Mouse (Mus musculus) Muller cell, postnatal 12 days (primary cell): ENCODE measurements around the gene Rab12.
"Not testable (repeated sequence)": the region's sequence is repeated elsewhere in the genome, so short reads cannot be mapped to it uniquely, and the experiment has no call there.

ENCODE experiments used
- DNase-seq: peaks from one replicate; pipeline ENCODE4 v3.0.0-alpha.2; 2015; ENCODE audit errors: inconsistent ontology term

The Rab12 gene

GRCm38 (mm10) chr17:66519554-66520553, at the start of gene Rab12:
Gene Rab12, minus strand, starts transcription at chr17:66519729.
- peak; percentile 89 for DNase-seq

- DNase-seq: peak; percentile 32
Measured at GRCm38 (mm10) chr17:66564213-66564612, 44.7 kb upstream of the Rab12 start.

- DNase-seq: no peak
Measured at GRCm38 (mm10) chr17:66563551-66563950, 44.0 kb upstream of the Rab12 start.

GRCm38 (mm10) chr17:66561380-66561779, 41.9 kb upstream of the Rab12 start:
- no peak for DNase-seq

- DNase-seq: no peak
Measured at GRCm38 (mm10) chr17:66558404-66559317, 39.1 kb upstream of the Rab12 start.

GRCm38 (mm10) chr17:66552690-66553089, 33.2 kb upstream of the Rab12 start:
- no peak for DNase-seq

- no peak for DNase-seq
Measured at GRCm38 (mm10) chr17:66550486-66550885, 31.0 kb upstream of the Rab12 start.

GRCm38 (mm10) chr17:66532285-66532684, 12.8 kb upstream of the Rab12 start:
- DNase-seq: no peak

GRCm38 (mm10) chr17:66523396-66523795, 3.9 kb upstream of the Rab12 start:
- peak; percentile 83 for DNase-seq

GRCm38 (mm10) chr17:66522631-66523030, 3.1 kb upstream of the Rab12 start:
- DNase-seq: not testable (repeated sequence)

- peak; percentile 67 for DNase-seq
Measured at GRCm38 (mm10) chr17:66518877-66519553, 514 bp downstream of the Rab12 start.

GRCm38 (mm10) chr17:66516953-66517352, 2.6 kb downstream of the Rab12 start:
- no peak for DNase-seq

- DNase-seq: no peak
Measured at GRCm38 (mm10) chr17:66514288-66514995, 5.1 kb downstream of the Rab12 start.

- no peak for DNase-seq
Measured at GRCm38 (mm10) chr17:66512202-66512956, 7.2 kb downstream of the Rab12 start.

GRCm38 (mm10) chr17:66510221-66510683, 9.3 kb downstream of the Rab12 start:
- peak; percentile 79 for DNase-seq

GRCm38 (mm10) chr17:66507049-66507954, 12.2 kb downstream of the Rab12 start:
- no peak for DNase-seq

- peak; percentile 82 for DNase-seq
Measured at GRCm38 (mm10) chr17:66504964-66505363, 14.6 kb downstream of the Rab12 start.

- DNase-seq: no peak
Measured at GRCm38 (mm10) chr17:66504248-66504647, 15.3 kb downstream of the Rab12 start.

- DNase-seq: no peak
Measured at GRCm38 (mm10) chr17:66503466-66503865, 16.1 kb downstream of the Rab12 start.
